Mouse (Mus musculus) hindbrain, embryonic 11.5 days (tissue): ENCODE results near the gene Ccdc155. TPM values are rescaled to one million over a fixed set of nuclear protein-coding genes. Genes with fewer than 3 reads are reported as not detected.

Experiments used
- ATAC-seq: fragments of 200-750 bp; cut with Nextera tagmentation; 2 replicates; pipeline ENCODE4 v1.8.0; 2017; ENCODE audit warnings: mild to moderate bottlenecking, moderate TSS enrichment, moderate library complexity; ENCODE audit not compliant: low FRiP score
- DNase-seq: peaks from one replicate; pipeline ENCODE4 v3.0.0-alpha.2; 2015; ENCODE audit warnings: low spot score
- H3K27ac ChIP-seq: fragments of 300-500 bp; sonication (generic); 2 replicates; pipeline ENCODE4 v1.5.1; 2014; ENCODE audit warnings: mild to moderate bottlenecking, low read depth, low read length
- H3K27me3 ChIP-seq: fragments of 300-500 bp; sonication (generic); 2 replicates; pipeline ENCODE4 v1.6.1; 2014; ENCODE audit warnings: mild to moderate bottlenecking, low read length, moderate library complexity, mixed read lengths; ENCODE audit not compliant: control insufficient read depth, insufficient read depth
- H3K36me3 ChIP-seq: fragments of 300-500 bp; sonication (generic); 2 replicates; pipeline ENCODE4 v1.6.1; 2014; ENCODE audit warnings: mild to moderate bottlenecking, low read length, moderate library complexity, mixed read lengths; ENCODE audit not compliant: control insufficient read depth, insufficient read depth
- H3K4me1 ChIP-seq: fragments of 300-500 bp; sonication (generic); replicated peaks from 2 replicates; pipeline ENCODE4 v1.6.1; 2014; ENCODE audit warnings: low read length, mixed read lengths; ENCODE audit not compliant: control insufficient read depth, insufficient read depth
- H3K4me2 ChIP-seq: fragments of 300-500 bp; sonication (generic); replicated peaks from 2 replicates; pipeline ENCODE4 v1.6.1; 2014; ENCODE audit warnings: mild to moderate bottlenecking, low read depth, low read length
- H3K4me3 ChIP-seq: fragments of 300-500 bp; sonication (generic); 2 replicates; pipeline ENCODE4 v1.5.1; 2014; ENCODE audit warnings: low read depth, low read length
- H3K9ac ChIP-seq: fragments of 300-500 bp; sonication (generic); 2 replicates; pipeline ENCODE4 v1.6.1; 2014; ENCODE audit warnings: low read depth, low read length
- H3K9me3 ChIP-seq: fragments of 300-500 bp; sonication (generic); 2 replicates; pipeline ENCODE4 v1.6.1; 2016; ENCODE audit warnings: low read length; ENCODE audit not compliant: control insufficient read depth
- WGBS: fragments of 180-500 bp; shearing (Covaris S2); extraction: QIAGEN DNeasy Blood & Tissue Kit; methylation state at CpG from one replicate; pipeline ENCODE4 v1.1.7; 2014; 5-methylcytosine and 5-hydroxymethylcytosine counted together
- polyA plus RNA-seq: library from polyadenylated mRNA; unstranded; fragments of >200 nt; fragmentation: Nextera tagmentation; extraction: Ambion mirVana; gene quantifications from 2 replicates; pipeline ENCODE4 v1.2.1, GENCODE M21; 2014

Ccdc155 gene
- polyA plus RNA-seq, result 0.31 and 0.40 TPM in 2 replicates

DNA sequence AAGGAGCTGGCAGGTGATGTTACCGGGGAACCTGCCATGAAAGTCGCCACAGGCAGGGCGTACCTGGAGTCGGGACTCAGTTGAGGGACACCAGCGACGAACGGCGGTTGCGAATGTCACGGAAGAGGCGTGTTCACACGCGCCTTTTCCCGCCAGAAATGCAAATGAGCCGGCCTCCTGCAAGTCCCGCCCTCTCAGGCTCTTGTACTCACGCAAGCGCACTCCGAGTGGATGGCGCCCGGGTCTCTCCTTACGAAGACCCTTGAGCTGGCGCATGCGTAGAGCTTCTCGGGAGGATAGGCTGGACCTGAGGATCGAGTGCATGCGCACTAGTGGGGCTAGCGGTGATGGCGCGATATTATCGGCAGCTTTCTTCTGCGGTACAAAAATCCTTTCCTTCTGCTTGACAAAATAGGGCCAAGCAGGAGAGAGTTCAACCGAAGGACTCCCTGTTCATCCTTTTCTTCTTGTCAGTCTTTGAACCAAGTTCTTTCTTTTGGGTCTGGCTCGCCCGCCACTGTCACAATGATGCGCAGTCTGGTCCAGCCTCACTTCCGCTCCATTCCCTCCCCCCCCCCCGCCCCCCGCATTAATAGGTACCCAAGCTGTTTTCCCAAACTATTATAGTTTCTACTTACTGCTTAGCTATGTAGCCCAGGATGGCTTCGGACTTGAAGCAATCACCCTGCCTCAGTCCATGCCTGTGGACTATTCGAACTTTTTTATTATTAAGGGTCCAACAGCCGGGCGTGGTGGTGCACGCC is at the start of gene Ccdc155:
Gene Ccdc155, minus strand, starts transcription at position 513 of the 764 bp plus-strand sequence.
- peaks cover 8% of the 10 kb centered on the region for H3K27me3 ChIP-seq
- H3K36me3 ChIP-seq, result no peaks in the 10 kb centered on the region
- DNase-seq (peak; percentile 99), ATAC-seq (peak; percentile 96)
- 9% methylated on average over 44 of the region's 44 CpGs for WGBS
- peak within 1 kb of the TSS; percentile 34 for H3K4me3 ChIP-seq
- H3K4me2 ChIP-seq, result peak within 1 kb of the TSS; percentile 21
- H3K9ac ChIP-seq, result peak within 1 kb of the TSS; percentile 34; the same call in 1 of the 2 replicates
- no peak within 1 kb of the TSS for H3K27ac ChIP-seq
- no peaks in the 10 kb centered on the region for H3K9me3 ChIP-seq
- no peaks in the 10 kb centered on the region for H3K4me1 ChIP-seq

DNA sequence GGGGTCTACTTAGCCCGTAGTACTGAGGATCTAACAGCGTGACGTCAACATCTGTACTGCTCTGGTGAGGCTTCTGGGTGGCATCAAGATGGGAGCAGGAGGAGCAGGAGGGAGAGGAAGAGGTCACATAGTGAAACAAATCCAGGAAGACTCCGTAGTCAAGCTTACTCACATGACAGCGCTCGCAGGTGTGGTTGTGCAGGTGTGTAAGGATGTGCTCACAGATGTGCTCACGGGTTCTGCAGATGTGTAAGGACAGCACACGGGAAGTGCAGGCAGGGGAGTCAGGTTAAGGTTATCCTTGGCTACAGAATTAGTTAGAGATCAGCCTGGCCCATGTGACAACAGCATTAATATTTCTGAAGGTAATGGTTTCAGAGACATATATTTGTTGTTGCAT is 49.1 kb upstream of the Ccdc155 start:
- Histone ChIP-seq H3K36me3 (no peaks in the 10 kb centered on the region), H3K4me3 (no peak overlapping the region), H3K27me3 (no peaks in the 10 kb centered on the region), H3K9ac (no peak overlapping the region), H3K4me2 (no peak overlapping the region), H3K4me1 (no peaks in the 10 kb centered on the region), H3K9me3 (no peaks in the 10 kb centered on the region), H3K27ac (no peak overlapping the region)
- no peak for DNase-seq
- 95% methylated on average over 8 of the region's 8 CpGs for WGBS
- ATAC-seq, result no peak

DNA sequence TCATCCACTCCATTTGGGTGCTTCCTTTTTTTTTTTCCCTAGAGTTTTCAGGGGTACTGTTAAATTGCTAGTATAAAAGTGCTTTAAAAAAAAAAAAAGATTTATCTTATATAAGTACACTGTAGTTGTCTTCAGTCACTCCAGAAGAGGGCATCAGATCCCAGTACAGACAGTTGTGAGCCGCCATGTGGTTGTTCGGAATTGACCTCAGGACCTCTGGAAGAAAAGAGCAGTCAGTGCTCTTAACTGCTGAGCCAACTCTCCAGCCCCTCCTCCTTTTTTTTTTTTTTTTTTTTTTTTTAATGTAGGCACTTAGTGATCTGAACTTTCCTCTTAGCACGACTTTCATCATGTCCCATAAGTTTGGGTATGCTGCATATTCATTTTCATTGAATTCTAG is 43.0 kb upstream of the Ccdc155 start:
- no peaks in the 10 kb centered on the region for H3K36me3 ChIP-seq
- no peak overlapping the region for H3K4me2 ChIP-seq

DNA sequence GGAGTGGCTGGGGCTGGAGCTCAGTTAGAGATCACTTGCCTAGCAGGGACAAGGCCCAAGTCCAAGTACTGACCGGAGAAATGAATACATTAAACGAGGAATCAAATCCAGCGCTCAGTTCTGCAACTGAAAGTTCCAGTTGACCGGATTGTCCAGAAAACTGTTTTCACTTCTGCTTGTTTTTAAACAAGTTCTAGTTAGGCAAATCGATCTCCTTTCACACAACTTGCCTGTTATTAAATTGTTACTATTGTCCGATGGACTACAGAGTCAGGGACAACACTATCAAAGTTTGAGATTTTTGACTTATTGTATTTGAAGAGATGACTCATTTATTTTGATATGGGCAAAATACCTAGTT is 36.7 kb upstream of the Ccdc155 start:
- ATAC-seq, result no peak
- Histone ChIP-seq H3K4me3 (0 out of 2 replicates have a peak overlapping the region, but pooled peaks have one; percentile 23), H3K9me3 (no peaks in the 10 kb centered on the region), H3K27ac (no peak overlapping the region), H3K4me2 (no peak overlapping the region), H3K9ac (no peak overlapping the region; the same call in 1 of the 2 replicates), H3K4me1 (no peaks in the 10 kb centered on the region), H3K27me3 (peaks cover 8% of the 10 kb centered on the region), H3K36me3 (no peaks in the 10 kb centered on the region)
- WGBS, result 79% methylated on average over 6 of the region's 6 CpGs
- no peak for DNase-seq

More for the DNA sequence above, 43.0 kb upstream of the Ccdc155 start:
- ATAC-seq (no peak), DNase-seq (no peak)
- Histone ChIP-seq H3K9me3 (no peaks in the 10 kb centered on the region), H3K9ac (no peak overlapping the region), H3K27me3 (no peaks in the 10 kb centered on the region), H3K4me3 (no peak overlapping the region), H3K4me1 (no peaks in the 10 kb centered on the region), H3K27ac (no peak overlapping the region)
- WGBS, result 32% methylated on average over 3 of the region's 3 CpGs

DNA sequence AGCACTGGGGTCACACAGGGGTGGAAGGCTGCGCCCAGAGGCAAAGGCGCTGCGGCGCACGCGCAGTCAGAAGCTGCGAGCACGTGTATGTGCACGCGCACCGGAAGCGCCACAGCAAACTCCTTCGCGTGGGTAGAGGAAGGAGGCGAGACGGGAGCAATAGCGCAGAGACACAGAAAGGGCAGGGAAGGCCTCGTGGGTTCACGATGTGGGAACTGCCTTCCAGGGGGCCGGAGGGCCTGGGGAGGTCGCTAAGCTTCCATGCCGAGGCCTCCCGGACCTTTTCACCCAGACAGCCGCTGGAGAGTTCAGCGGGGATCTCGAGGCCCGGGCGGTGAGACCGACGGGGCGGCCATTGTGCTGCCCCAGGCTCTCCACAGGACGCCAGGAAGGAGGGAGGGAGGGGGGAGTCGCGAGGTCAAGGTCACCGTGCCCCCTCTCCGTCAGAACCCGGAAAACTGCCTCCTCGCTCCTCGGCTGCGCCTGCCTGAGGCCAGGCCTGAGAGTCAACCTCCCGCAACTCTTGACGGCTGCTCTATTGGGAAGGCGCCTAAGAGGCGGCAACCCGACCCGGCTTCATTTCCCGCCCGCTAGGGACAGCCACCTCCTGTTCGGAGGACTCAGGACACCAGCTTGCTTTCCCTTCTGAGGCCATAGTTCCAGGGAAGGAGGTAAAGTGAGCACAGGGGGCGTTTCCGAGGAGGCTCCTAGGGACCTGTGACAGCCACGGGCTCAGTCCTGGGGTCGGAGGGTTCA is 36.1 kb upstream of the Ccdc155 start, which contains the start of gene Slc6a16:
Gene Slc6a16, plus strand, starts transcription at position 453 of the 756 bp plus-strand sequence.
- Histone ChIP-seq H3K27me3 (peaks cover 8% of the 10 kb centered on the region), H3K36me3 (no peaks in the 10 kb centered on the region), H3K4me3 (peak within 1 kb of the TSS; percentile 23), H3K4me1 (no peaks in the 10 kb centered on the region), H3K9ac (peak within 1 kb of the TSS; percentile 54), H3K4me2 (peak within 1 kb of the TSS; percentile 45), H3K27ac (no peak within 1 kb of the TSS), H3K9me3 (no peaks in the 10 kb centered on the region)
- ATAC-seq (peak; percentile 49; the same call in 1 of the 2 replicates), DNase-seq (peak; percentile 74)
- 10% methylated on average over 49 of the region's 53 CpGs for WGBS

DNA sequence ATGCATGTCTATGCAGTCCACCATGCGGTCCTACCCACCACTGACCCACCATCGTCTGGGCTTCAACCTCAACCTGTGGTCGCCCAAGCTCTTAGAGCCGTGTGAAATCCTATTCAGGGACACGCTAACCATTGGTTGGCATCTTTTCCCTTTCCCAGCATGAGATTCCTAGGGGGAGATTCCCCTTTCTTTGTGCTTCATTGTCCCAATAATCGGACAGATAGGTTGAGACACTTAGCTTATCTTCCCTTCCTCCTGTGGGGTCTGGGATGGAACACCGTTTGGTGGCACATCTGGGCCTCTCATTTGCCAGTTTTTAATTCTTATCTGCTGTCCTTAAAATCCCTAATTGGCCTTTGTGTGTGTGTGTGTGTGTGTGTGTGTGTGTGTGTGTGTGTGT is 35.4 kb upstream of the Ccdc155 start:
- Histone ChIP-seq H3K4me3 (no peak overlapping the region), H3K36me3 (no peaks in the 10 kb centered on the region), H3K4me2 (no peak overlapping the region), H3K27ac (no peak overlapping the region), H3K4me1 (no peaks in the 10 kb centered on the region), H3K9me3 (no peaks in the 10 kb centered on the region), H3K9ac (no peak overlapping the region), H3K27me3 (peaks cover 8% of the 10 kb centered on the region)
- 81% methylated on average over 7 of the region's 7 CpGs for WGBS
- no peak for DNase-seq
- no peak for ATAC-seq

DNA sequence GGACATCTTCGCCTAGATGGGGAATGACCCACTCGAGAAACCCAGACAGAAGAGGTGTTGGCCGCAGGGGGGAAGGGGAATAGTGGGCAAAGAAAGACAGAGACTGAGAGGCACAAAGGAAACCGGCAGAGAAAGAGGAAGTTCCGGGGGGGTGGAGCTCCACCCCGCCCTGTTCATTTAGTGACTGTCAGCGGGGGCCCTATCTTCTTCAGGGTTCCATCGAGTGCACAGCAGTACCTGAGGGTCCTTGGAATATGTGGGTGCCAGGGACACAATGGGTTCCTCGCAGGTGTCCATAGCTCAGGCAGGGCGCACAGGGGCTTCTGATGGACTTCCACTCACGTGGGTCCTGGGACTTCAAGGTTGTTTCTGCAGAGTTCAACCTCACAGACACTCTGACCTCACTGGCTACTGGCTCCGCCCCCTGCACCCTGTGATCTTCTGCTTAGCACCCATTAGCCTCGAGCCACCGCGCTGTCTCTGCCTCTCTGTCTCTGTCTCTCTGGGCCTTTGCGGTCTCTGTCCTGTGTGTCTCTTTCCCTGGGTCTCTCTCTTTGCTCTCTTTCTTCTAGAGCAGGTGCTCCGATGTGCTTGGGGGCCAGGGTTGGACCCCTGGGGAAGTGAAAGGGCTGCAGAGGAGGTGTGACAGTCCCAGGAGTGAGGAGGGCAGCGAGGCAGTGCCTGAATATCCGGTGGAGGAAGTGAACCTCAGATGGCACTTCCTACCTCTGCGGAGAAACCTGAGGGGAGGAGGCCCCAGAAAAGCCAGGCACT is 34.2 kb upstream of the Ccdc155 start, which contains the start of gene Cd37:
Gene Cd37, minus strand, starts transcription at position 393 of the 774 bp plus-strand sequence.
- Histone ChIP-seq H3K4me1 (peaks cover 4% of the 10 kb centered on the region), H3K9me3 (no peaks in the 10 kb centered on the region), H3K4me3 (no peak within 1 kb of the TSS), H3K27me3 (peaks cover 8% of the 10 kb centered on the region), H3K9ac (no peak within 1 kb of the TSS), H3K4me2 (no peak within 1 kb of the TSS), H3K36me3 (no peaks in the 10 kb centered on the region), H3K27ac (no peak within 1 kb of the TSS)
- 38% methylated on average over 20 of the region's 20 CpGs for WGBS
- DNase-seq (no peak), ATAC-seq (no peak)
